Mouse (Mus musculus) testis, adult 2 months (tissue): ENCODE data around the gene Fam107a. TPM values are rescaled to one million over a fixed set of nuclear protein-coding genes. Genes with fewer than 3 reads are reported as not detected.

ENCODE experiments used
- H3K27ac ChIP-seq: fragments of 200-500 bp; 2 replicates; pipeline ENCODE4 v1.5.1; 2012; ENCODE audit warnings: low read depth, low read length; ENCODE audit not compliant: control insufficient read depth, insufficient read depth
- H3K27me3 ChIP-seq: fragments of 200-500 bp; 2 replicates; pipeline ENCODE4 v1.6.1; 2012; ENCODE audit warnings: mild to moderate bottlenecking, low read length, moderate library complexity; ENCODE audit not compliant: control insufficient read depth, insufficient read depth
- H3K36me3 ChIP-seq: fragments of 200-500 bp; 2 replicates; pipeline ENCODE4 v1.6.1; 2012; ENCODE audit warnings: mild to moderate bottlenecking, low read length; ENCODE audit not compliant: control insufficient read depth, insufficient read depth
- H3K4me1 ChIP-seq: fragments of 200-500 bp; 2 replicates; pipeline ENCODE4 v1.6.1; 2012; ENCODE audit warnings: low read length; ENCODE audit not compliant: control insufficient read depth, insufficient read depth
- H3K4me3 ChIP-seq: fragments of 200-500 bp; 2 replicates; pipeline ENCODE4 v1.5.1; 2012; ENCODE audit warnings: low read depth, mild to moderate bottlenecking, low read length, moderate library complexity, mixed read lengths; ENCODE audit not compliant: control insufficient read depth
- CTCF ChIP-seq: fragments of 200-500 bp; IDR thresholded peaks from 2 replicates; pipeline ENCODE4 v1.5.1; 2012; ENCODE audit warnings: low read depth, mild to moderate bottlenecking, inconsistent platforms, low read length, moderate library complexity; ENCODE audit not compliant: control insufficient read depth, insufficient read depth, insufficient replicate concordance
- POLR2A ChIP-seq: fragments of 200-500 bp; IDR thresholded peaks from 2 replicates; pipeline ENCODE4 v1.6.1; 2012; ENCODE audit warnings: low read depth, mild to moderate bottlenecking, inconsistent platforms, low read length, moderate library complexity; ENCODE audit not compliant: control insufficient read depth
- polyA plus RNA-seq: library from polyadenylated mRNA; depleted of rRNA; stranded (reverse); fragments of >200 nt; gene quantifications from 2 replicates; pipeline ENCODE4 v1.2.3, GENCODE M21; 2012

The Fam107a gene
- polyA plus RNA-seq, 1 experiment, result 2.4 TPM

DNA sequence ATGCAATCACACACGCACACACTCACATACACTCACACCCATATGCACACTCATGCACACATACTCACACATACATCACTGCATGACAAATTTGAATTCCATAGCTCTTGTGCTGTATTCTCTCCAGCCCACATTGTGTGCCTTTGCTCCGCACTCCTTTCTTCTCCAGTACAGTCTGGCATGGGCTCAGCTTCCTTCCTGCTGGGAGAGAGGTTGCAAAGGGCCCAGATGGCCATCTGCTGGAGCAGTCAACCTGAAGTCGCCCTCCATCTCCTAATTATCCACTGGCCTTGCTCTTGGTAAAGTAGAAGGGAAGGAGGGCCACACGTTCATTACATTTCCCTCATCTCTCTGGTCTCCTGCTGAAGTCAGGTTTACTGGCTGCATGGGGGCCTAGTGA lies 27.7 kb upstream of the Fam107a start:
- H3K27ac ChIP-seq, result no peak overlapping the region

DNA sequence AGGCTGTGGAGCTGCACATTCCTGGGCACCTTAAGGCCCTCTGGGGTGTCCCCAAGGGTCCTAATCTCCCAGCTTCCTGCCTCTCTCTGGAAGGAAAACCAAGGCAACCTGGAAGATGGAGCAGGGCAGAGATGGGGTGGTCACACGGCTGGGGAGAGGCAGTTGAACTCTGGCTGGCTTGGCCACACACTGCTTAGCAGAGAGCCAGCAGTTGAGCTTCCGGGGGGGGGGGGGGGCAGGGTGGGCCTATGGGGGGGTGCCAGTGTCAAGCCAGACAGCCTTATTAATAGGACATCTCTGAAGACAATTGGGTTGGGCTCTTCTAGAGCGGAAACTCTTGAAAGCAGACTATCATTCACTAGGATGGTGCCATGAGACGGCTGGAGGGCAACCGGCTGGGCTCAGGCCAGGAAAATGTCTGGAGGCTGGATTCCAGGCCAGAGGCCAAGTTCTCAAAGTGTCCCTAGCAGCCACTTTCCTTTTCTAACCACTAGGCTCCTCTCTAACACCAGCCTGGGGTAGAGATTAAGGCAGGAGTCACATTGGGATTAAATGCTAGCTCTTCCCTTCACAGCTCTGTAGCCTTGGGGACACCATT lies 24.8 kb upstream of the Fam107a start:
- Histone ChIP-seq H3K27me3 (no peaks in the 10 kb centered on the region), H3K27ac (no peak overlapping the region), H3K36me3 (no peaks in the 10 kb centered on the region), H3K4me3 (no peak overlapping the region), H3K4me1 (no peaks in the 10 kb centered on the region)
- TF ChIP-seq POLR2A (no peak), CTCF (no peak)

More for the DNA sequence above, 27.7 kb upstream of the Fam107a start:
- TF ChIP-seq POLR2A, result no peak
- no peak for TF ChIP-seq CTCF
- no peaks in the 10 kb centered on the region for H3K36me3 ChIP-seq
- no peaks in the 10 kb centered on the region for H3K27me3 ChIP-seq
- no peak overlapping the region for H3K4me3 ChIP-seq
- H3K4me1 ChIP-seq, result no peaks in the 10 kb centered on the region

DNA sequence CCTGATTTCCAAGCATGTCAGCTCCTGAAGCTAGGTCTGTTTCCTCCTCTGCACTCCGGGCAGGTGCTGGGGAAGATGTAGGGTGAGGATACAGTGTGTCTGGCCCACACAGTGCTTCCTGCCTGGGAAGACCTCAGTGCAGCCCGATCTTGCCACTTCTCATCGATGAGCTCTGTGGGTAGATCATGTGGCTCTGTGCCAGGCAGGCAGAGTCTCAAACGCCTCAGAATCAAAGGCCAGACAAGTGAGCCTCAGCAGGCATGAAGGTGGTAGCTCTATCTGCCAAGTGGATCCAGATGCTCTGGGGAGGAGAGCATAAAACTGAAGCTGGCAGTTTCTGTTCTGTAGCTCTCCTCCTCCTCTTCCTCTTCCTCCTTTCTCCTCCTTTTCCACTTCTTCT lies 22.4 kb upstream of the Fam107a start:
- Histone ChIP-seq H3K27me3 (no peaks in the 10 kb centered on the region), H3K4me3 (no peak overlapping the region), H3K4me1 (no peaks in the 10 kb centered on the region), H3K27ac (no peak overlapping the region), H3K36me3 (no peaks in the 10 kb centered on the region)
- TF ChIP-seq POLR2A (no peak), CTCF (no peak)

DNA sequence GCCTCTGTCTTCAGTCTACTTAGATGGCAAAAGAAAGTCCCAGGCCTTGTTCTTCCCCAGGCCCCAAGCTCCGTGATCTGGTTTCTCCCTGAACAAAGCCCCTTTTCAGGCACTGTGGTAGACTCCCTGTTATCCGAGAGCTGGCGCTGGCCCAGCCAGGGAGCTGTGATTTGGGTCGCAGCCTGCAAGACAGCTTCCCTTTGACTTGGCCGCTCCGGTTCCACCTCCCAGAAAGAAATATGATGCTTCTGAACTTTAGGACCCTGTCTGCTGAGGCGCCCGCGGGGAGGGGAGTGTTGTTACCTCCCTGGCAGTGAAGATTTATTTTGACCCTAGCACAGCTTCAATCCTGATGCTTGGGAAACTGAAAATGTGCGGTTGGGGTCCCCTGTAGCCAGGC lies 18.1 kb upstream of the Fam107a start:
- no peaks in the 10 kb centered on the region for H3K36me3 ChIP-seq
- peaks cover 2% of the 10 kb centered on the region; the same call in 1 of the 2 replicates for H3K4me1 ChIP-seq
- H3K27me3 ChIP-seq, result no peaks in the 10 kb centered on the region
- no peak overlapping the region for H3K27ac ChIP-seq
- no peak overlapping the region for H3K4me3 ChIP-seq
- TF ChIP-seq CTCF, result no peak
- TF ChIP-seq POLR2A, result no peak

DNA sequence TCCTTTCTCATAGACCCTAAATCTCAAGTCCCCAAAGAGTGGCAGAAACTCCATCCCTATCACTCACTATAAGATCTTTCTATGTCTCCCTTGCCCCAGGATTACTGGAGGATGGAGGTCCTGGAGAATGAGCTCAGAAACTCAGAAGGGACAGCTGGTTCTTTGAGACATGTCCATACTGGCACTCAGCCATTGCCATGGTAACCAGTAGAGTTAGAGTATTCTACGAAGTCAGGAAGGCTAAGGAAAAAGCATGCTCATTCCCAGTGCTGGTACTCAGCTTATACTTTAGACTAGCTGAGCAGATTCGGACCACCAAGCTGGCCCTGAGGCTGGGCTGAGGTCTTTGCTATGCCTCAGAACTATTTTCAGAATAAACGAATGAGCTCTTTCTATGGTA lies 16.7 kb upstream of the Fam107a start:
- TF ChIP-seq POLR2A (no peak), CTCF (no peak)
- Histone ChIP-seq H3K27me3 (no peaks in the 10 kb centered on the region), H3K27ac (no peak overlapping the region), H3K36me3 (no peaks in the 10 kb centered on the region), H3K4me3 (no peak overlapping the region), H3K4me1 (peaks cover 2% of the 10 kb centered on the region; the same call in 1 of the 2 replicates)

DNA sequence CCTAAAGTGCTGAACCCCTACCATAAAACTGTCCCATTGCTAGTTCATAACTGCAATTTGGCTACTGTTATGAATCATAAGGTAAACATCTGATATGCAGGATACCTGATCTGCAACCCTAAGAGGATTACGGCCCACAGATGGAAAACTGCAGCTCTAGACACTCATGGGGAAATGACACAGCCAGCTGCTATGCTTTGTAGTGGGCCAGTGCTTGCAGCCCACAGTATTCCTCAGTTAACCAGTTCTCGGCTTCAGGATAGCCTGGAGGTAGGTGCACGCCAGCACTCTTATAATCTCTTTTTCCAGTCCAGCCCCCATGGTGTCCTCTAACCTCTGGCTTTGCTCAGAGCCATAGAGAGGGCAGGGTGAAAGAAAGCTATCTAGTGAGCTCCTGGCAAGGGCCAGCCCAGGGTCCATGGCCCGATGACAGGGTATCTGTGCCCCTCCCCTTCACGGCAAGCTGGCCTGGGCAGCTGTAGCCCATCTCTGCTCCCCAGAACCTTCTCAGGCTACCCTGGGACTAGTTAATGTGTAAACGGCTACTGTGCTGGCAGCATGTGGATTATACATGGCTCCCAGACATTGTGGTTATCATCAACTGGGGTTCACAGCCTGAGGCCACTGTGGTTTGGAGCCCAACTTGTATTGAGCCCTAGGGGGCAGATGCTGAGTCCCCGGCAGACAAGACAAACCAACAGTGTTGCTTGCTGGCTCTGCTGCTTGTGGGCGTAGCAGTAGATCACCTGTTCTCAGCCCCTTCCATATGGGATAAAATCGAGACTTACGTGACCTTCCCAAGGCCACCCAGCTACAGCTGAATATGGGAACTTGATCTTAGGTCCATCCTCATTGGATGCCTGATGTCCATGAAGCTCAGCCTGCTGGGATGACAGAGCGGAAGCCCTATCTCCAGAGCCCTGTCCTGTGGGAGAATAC lies 14.8 kb upstream of the Fam107a start:
- no peak overlapping the region for H3K27ac ChIP-seq
- no peaks in the 10 kb centered on the region for H3K36me3 ChIP-seq
- TF ChIP-seq CTCF, result no peak
- TF ChIP-seq POLR2A, result no peak
- H3K4me3 ChIP-seq, result no peak overlapping the region
- no peaks in the 10 kb centered on the region for H3K27me3 ChIP-seq
- H3K4me1 ChIP-seq, result peaks cover 2% of the 10 kb centered on the region; the same call in 1 of the 2 replicates

DNA sequence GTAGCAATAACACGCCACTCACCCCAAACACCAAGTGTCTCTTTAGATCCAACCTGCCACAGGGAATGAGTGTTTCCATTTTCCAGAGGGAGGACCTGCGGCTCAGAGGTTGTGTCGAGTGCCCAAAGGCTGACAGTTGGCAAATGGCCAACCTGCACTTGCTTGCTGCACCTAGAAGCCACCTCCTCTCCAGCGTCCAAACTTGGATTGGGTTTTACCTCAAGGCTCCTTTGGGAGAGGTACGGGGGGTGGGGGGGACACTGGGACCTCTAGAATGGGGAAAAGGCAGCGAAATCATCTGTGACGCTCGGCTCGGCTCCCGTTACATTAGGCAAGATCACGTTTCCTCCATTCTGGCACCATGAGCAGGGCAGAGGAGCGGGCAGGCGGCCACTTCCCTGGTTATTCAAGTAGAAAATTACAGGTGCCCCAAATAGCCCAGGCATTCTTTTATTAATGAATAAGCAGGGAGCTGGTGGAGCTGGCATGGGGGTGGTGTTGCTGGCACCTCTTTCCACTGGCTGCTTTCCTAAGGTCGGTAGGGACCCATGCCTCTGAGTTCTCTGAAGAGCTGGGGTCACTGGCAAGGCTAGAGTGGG lies 13.6 kb upstream of the Fam107a start:
- TF ChIP-seq POLR2A, result no peak
- no peak for TF ChIP-seq CTCF

More for the DNA sequence above, 13.6 kb upstream of the Fam107a start:
- Histone ChIP-seq H3K27ac (no peak overlapping the region), H3K27me3 (no peaks in the 10 kb centered on the region), H3K4me3 (no peak overlapping the region), H3K4me1 (peaks cover 2% of the 10 kb centered on the region), H3K36me3 (no peaks in the 10 kb centered on the region)
